ENCODE assay signal across 8 mouse cellular contexts in genomic region chr15:80710257-80710607, GRCm38 (mm10). TPM values are rescaled to one million over a fixed set of nuclear protein-coding genes. Genes with fewer than 3 reads are reported as not detected.
DNase-seq lines count a peak whose midpoint lies in the region; ATAC-seq and TF ChIP-seq lines count a peak whose summit lies in the region.

No protein-coding gene starts in this region.

- TF ChIP-seq EP300 in stomach, postnatal 0 days (optimal IDR thresholded peaks at IDR 0.05): no peak

- no peak for ATAC-seq in liver, embryonic 12.5 days
- ATAC-seq in stomach, postnatal 0 days (ENCODE audit: low FRiP score, low TSS enrichment): no peak

- DNase-seq in gastrocnemius, adult 2 months: no peak
- no peak for DNase-seq in gastrocnemius, adult 18-20 months (ENCODE audit: low spot score)
- DNase-seq in testis, postnatal 14 days (ENCODE audit: low spot score): no peak
- no peak for DNase-seq in stomach, postnatal 0 days (ENCODE audit: low spot score)
- DNase-seq in right cerebral cortex, postnatal 4 days: no peak
- no peak for DNase-seq in adrenal gland, adult 18-20 months (ENCODE audit: low spot score in 2 of 2)

- intact Hi-C loops in gastrocnemius, adult 2 months (cut with DNase I): loop anchor here (2.0 to 10.0 kb wide), 2 partner anchors 89 to 485 kb away; partner anchors contain the start of gene Mrtfa

- 16% methylated on average over 5 of the region's 5 CpGs for WGBS in liver, embryonic 12.5 days (ENCODE audit: insufficient replicate concordance)
- 8% methylated on average over 5 of the region's 5 CpGs for WGBS in stomach, postnatal 0 days

- peak overlapping the region; percentile 94 for H3K4me3 ChIP-seq in gastrocnemius, adult 2 months
- H3K4me3 ChIP-seq in testis, adult 2 months (ENCODE audit: control insufficient read depth, low read depth, low read length): peak overlapping the region; percentile 93
- H3K4me3 ChIP-seq in liver, embryonic 12.5 days: peak overlapping the region; percentile 100
- H3K4me3 ChIP-seq in stomach, postnatal 0 days (ENCODE audit: low read depth, low read length): no peak overlapping the region; the same call in 1 of the 2 replicates

- peak overlapping the region; percentile 100 for H3K27ac ChIP-seq in gastrocnemius, adult 2 months
- H3K27ac ChIP-seq in testis, adult 2 months (ENCODE audit: control insufficient read depth, insufficient read depth, low read depth, low read length): peak overlapping the region; percentile 99
- peak overlapping the region; percentile 82 for H3K27ac ChIP-seq in liver, embryonic 12.5 days
- H3K27ac ChIP-seq in stomach, postnatal 0 days (replicated peaks): no peak overlapping the region

- no peak for TF ChIP-seq CTCF in gastrocnemius, adult 2 months (IDR thresholded peaks at IDR 0.05)
- TF ChIP-seq CTCF in testis, adult 2 months (IDR thresholded peaks at IDR 0.05; ENCODE audit: control insufficient read depth, insufficient read depth, insufficient replicate concordance, low read depth, low read length): no peak
- TF ChIP-seq CTCF in stomach, postnatal 0 days (IDR thresholded peaks at IDR 0.05; ENCODE audit: low read depth): no peak

- peak overlapping the region; percentile 73 for H3K4me2 ChIP-seq in liver, embryonic 12.5 days
- peak overlapping the region; percentile 27 for H3K4me2 ChIP-seq in stomach, postnatal 0 days (replicated peaks; ENCODE audit: low read depth)

- H3K27me3 ChIP-seq in testis, adult 2 months (ENCODE audit: control insufficient read depth, insufficient read depth, low read length): no peaks in the 10 kb centered on the region
- H3K27me3 ChIP-seq in liver, embryonic 12.5 days (replicated peaks): no peaks in the 10 kb centered on the region; the same call in 1 of the 2 replicates
- H3K27me3 ChIP-seq in stomach, postnatal 0 days (ENCODE audit: control insufficient read depth, insufficient read depth, low read length): no peaks in the 10 kb centered on the region

- H3K36me3 ChIP-seq in testis, adult 2 months (ENCODE audit: control insufficient read depth, insufficient read depth, low read length): no peaks in the 10 kb centered on the region
- H3K36me3 ChIP-seq in liver, embryonic 12.5 days: no peaks in the 10 kb centered on the region
- no peaks in the 10 kb centered on the region for H3K36me3 ChIP-seq in stomach, postnatal 0 days (ENCODE audit: control insufficient read depth, insufficient read depth, low read length)

- peaks cover 16% of the 10 kb centered on the region for H3K4me1 ChIP-seq in testis, adult 2 months (ENCODE audit: control insufficient read depth, insufficient read depth, low read length)
- peaks cover 35% of the 10 kb centered on the region for H3K4me1 ChIP-seq in liver, embryonic 12.5 days
- peaks cover 7% of the 10 kb centered on the region; the same call in 1 of the 2 replicates for H3K4me1 ChIP-seq in stomach, postnatal 0 days (replicated peaks; ENCODE audit: control insufficient read depth, insufficient read depth)

- H3K9me3 ChIP-seq in liver, embryonic 12.5 days (replicated peaks): no peaks in the 10 kb centered on the region
- no peaks in the 10 kb centered on the region for H3K9me3 ChIP-seq in stomach, postnatal 0 days (ENCODE audit: control insufficient read depth, low read length)

- peak overlapping the region; percentile 57 for H3K9ac ChIP-seq in liver, embryonic 12.5 days
- H3K9ac ChIP-seq in stomach, postnatal 0 days (ENCODE audit: low read length): no peak overlapping the region

- TF ChIP-seq POLR2A in testis, adult 2 months (IDR thresholded peaks at IDR 0.05; ENCODE audit: control insufficient read depth, low read depth, low read length): no peak

RNA-seq across cellular contexts. Expression of gene Tnrc6b, which starts 0.9 kb away (rescaled TPM):
- total RNA-seq in gastrocnemius, adult 2 months (2021): 10 to 100 TPM; 48.5 to 55.6 TPM
- total RNA-seq in gastrocnemius, adult 18-20 months (2021): 10 to 100 TPM; 43.7 to 48.2 TPM
- polyA plus RNA-seq in testis, adult 2 months (2012; rRNA removed): 26.5 and 29.5 TPM in 2 replicates
- polyA plus RNA-seq in liver, embryonic 12.5 days (2016; fragmentation: Nextera tagmentation; extraction: Ambion mirVana): 32.2 and 33.0 TPM in 2 replicates
- 8.5 and 9.4 TPM in 2 replicates for polyA plus RNA-seq in stomach, postnatal 0 days (2015; fragmentation: Nextera tagmentation; extraction: Ambion mirVana)
- total RNA-seq in adrenal gland, adult 18-20 months (2021): 10 to 100 TPM; 30.8 to 36.8 TPM

RNA-seq across cellular contexts. Expression of gene Fam83f, which starts 38.6 kb away (rescaled TPM):
- total RNA-seq in gastrocnemius, adult 2 months (2021): under 1 TPM in 1 of 2 experiments, not detected in 1; 0.10 TPM
- total RNA-seq in gastrocnemius, adult 18-20 months (2021): under 1 TPM; 0.09 to 0.17 TPM
- polyA plus RNA-seq in testis, adult 2 months (2012; rRNA removed): 0.95 and 1.3 TPM in 2 replicates
- 0.41 and 0.42 TPM in 2 replicates for polyA plus RNA-seq in liver, embryonic 12.5 days (2016; fragmentation: Nextera tagmentation; extraction: Ambion mirVana)
- 20.5 and 24.3 TPM in 2 replicates for polyA plus RNA-seq in stomach, postnatal 0 days (2015; fragmentation: Nextera tagmentation; extraction: Ambion mirVana)
- under 1 TPM in 1 of 2 experiments, not detected in 1; 0.42 TPM for total RNA-seq in adrenal gland, adult 18-20 months (2021)
